Mouse (Mus musculus) neural tube, embryonic 13.5 days (tissue): ENCODE measurements at regions not wholly inside any gene's neighbourhood (a gene's known extent, or its start where the extent isn't known, plus 50 kb on each side); places are given as distances from the start of the nearest gene placed in this dataset.

Experiments
- ATAC-seq: fragments of 200-750 bp; cut with Nextera tagmentation; 2 replicates; pipeline ENCODE4 v1.8.0; 2017; ENCODE audit warnings: low read depth, mild to moderate bottlenecking, moderate TSS enrichment, moderate library complexity
- H3K27ac ChIP-seq: fragments of 300-500 bp; sonication (generic); replicated peaks from 2 replicates; pipeline ENCODE4 v1.5.1; 2015; ENCODE audit warnings: moderate library complexity, mild to moderate bottlenecking, inconsistent platforms
- H3K27me3 ChIP-seq: fragments of 300-500 bp; sonication (generic); 2 replicates; pipeline ENCODE4 v1.6.1; 2015; ENCODE audit warnings: mild to moderate bottlenecking, inconsistent platforms
- H3K36me3 ChIP-seq: fragments of 300-500 bp; sonication (generic); 2 replicates; pipeline ENCODE4 v1.6.1; 2015; ENCODE audit warnings: mild to moderate bottlenecking, inconsistent platforms
- H3K4me1 ChIP-seq: fragments of 300-500 bp; sonication (generic); replicated peaks from 2 replicates; pipeline ENCODE4 v1.6.1; 2015; ENCODE audit warnings: inconsistent platforms
- H3K4me2 ChIP-seq: fragments of 300-500 bp; sonication (generic); 2 replicates; pipeline ENCODE4 v1.6.1; 2015; ENCODE audit warnings: inconsistent platforms, mild to moderate bottlenecking, moderate library complexity
- H3K4me3 ChIP-seq: fragments of 300-500 bp; sonication (generic); 2 replicates; pipeline ENCODE4 v1.5.1; 2015; ENCODE audit warnings: mild to moderate bottlenecking, inconsistent platforms
- H3K9ac ChIP-seq: fragments of 300-500 bp; sonication (generic); 2 replicates; pipeline ENCODE4 v1.6.1; 2015; ENCODE audit warnings: moderate library complexity, mild to moderate bottlenecking, inconsistent platforms
- H3K9me3 ChIP-seq: fragments of 300-500 bp; sonication (generic); 2 replicates; pipeline ENCODE4 v1.6.1; 2016; ENCODE audit warnings: inconsistent platforms
- WGBS: fragments of 180-500 bp; shearing (Covaris S2); methylation state at CpG from one replicate; pipeline ENCODE4 v1.1.7; 2015; 5-methylcytosine and 5-hydroxymethylcytosine counted together

GRCm38 (mm10) chr9:100194604-100195444 is 291.8 kb downstream of the Il20rb start:
- Histone ChIP-seq H3K9me3 (no peaks in the 10 kb centered on the region), H3K4me3 (no peak overlapping the region), H3K4me2 (0 out of 2 replicates have a peak overlapping the region, but pooled peaks have one; percentile 4), H3K27me3 (no peaks in the 10 kb centered on the region), H3K9ac (no peak overlapping the region), H3K36me3 (no peaks in the 10 kb centered on the region), H3K27ac (peak overlapping the region; percentile 61), H3K4me1 (peaks cover 21% of the 10 kb centered on the region; the same call in 1 of the 2 replicates)
- WGBS: 41% methylated on average over 11 of the region's 11 CpGs
- peak; percentile 87 for ATAC-seq

GRCm38 (mm10) chr9:100194158-100194557 is 292.4 kb downstream of the Il20rb start:
- Histone ChIP-seq H3K9me3 (no peaks in the 10 kb centered on the region), H3K4me2 (no peak overlapping the region), H3K4me1 (peaks cover 21% of the 10 kb centered on the region; the same call in 1 of the 2 replicates), H3K36me3 (no peaks in the 10 kb centered on the region), H3K27ac (0 out of 2 replicates have a peak overlapping the region, but pooled peaks have one; percentile 28), H3K27me3 (no peaks in the 10 kb centered on the region), H3K4me3 (no peak overlapping the region), H3K9ac (no peak overlapping the region)
- peak; percentile 64; the same call in 1 of the 2 replicates for ATAC-seq
- 45% methylated on average over 5 of the region's 5 CpGs for WGBS

GRCm38 (mm10) chr9:100184081-100184480 is 302.5 kb downstream of the Il20rb start:
- Histone ChIP-seq H3K4me3 (no peak overlapping the region), H3K9me3 (no peaks in the 10 kb centered on the region; the same call in 1 of the 2 replicates), H3K4me1 (no peaks in the 10 kb centered on the region), H3K4me2 (no peak overlapping the region), H3K27me3 (no peaks in the 10 kb centered on the region), H3K9ac (no peak overlapping the region), H3K36me3 (no peaks in the 10 kb centered on the region), H3K27ac (no peak overlapping the region)
- no peak for ATAC-seq
- 61% methylated on average over 9 of the region's 9 CpGs for WGBS

- Histone ChIP-seq H3K27me3 (no peaks in the 10 kb centered on the region), H3K9me3 (no peaks in the 10 kb centered on the region)
Measured at GRCm38 (mm10) chr9:100176291-100176690, 300.3 kb upstream of the Sox14 start.

GRCm38 (mm10) chr9:100166256-100166655 is 290.3 kb upstream of the Sox14 start:
- H3K4me1 ChIP-seq: no peaks in the 10 kb centered on the region
- WGBS: 84% methylated on average over 5 of the region's 5 CpGs
- H3K9me3 ChIP-seq: no peaks in the 10 kb centered on the region
- ATAC-seq: no peak
- no peak overlapping the region for H3K9ac ChIP-seq
- no peak overlapping the region for H3K27ac ChIP-seq
- no peaks in the 10 kb centered on the region for H3K36me3 ChIP-seq
- no peaks in the 10 kb centered on the region for H3K27me3 ChIP-seq
- no peak overlapping the region for H3K4me2 ChIP-seq
- H3K4me3 ChIP-seq: no peak overlapping the region

More at GRCm38 (mm10) chr9:100176291-100176690, 300.3 kb upstream of the Sox14 start:
- Histone ChIP-seq H3K9ac (no peak overlapping the region), H3K36me3 (no peaks in the 10 kb centered on the region), H3K4me3 (no peak overlapping the region), H3K27ac (no peak overlapping the region), H3K4me1 (no peaks in the 10 kb centered on the region), H3K4me2 (no peak overlapping the region)
- 90% methylated on average over 5 of the region's 5 CpGs for WGBS
- no peak for ATAC-seq

GRCm38 (mm10) chr9:100161961-100162360 is 286.0 kb upstream of the Sox14 start:
- Histone ChIP-seq H3K4me2 (no peak overlapping the region), H3K9ac (no peak overlapping the region), H3K9me3 (no peaks in the 10 kb centered on the region), H3K4me3 (no peak overlapping the region), H3K27me3 (no peaks in the 10 kb centered on the region), H3K4me1 (no peaks in the 10 kb centered on the region), H3K27ac (no peak overlapping the region), H3K36me3 (no peaks in the 10 kb centered on the region)
- no peak for ATAC-seq
- WGBS: 82% methylated on average over 3 of the region's 3 CpGs
